Mouse (Mus musculus): ENCODE data around the gene Ndufa8.

Gene Ndufa8

DNA sequence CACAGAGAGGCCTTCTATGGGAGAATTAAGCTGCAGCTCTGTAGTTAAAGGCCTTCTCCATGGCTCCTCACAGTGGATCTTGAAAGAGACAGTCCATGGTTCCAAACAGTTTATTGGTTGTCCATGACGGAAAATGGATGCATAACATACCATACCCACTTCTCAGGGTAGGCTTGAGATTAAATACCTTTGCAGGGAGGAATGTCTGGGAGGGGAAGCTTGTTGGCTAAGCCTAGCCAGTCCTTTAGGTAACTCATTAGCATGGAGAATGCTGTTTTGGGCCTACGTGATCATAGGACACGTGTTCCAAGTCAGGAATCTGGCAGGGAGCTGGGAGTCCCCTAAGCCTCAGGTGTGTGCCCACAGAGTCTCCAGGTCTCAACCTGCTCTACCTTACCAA, 56.9 kb downstream of the Ndufa8 start:
- no peak for DNase-seq (ENCODE audit: inconsistent age in 2 of 2, low spot score in 1 of 2)

Measured in adrenal gland, adult (tissue).